Mouse (Mus musculus) ES-Bruce4 (cell line): ENCODE results near the gene Pglyrp1.

Source experiments
- CTCF ChIP-seq: IDR thresholded peaks from one replicate; pipeline ENCODE4 v1.8.1; 2011; ENCODE audit warnings: low read depth, low read length
- EP300 ChIP-seq: IDR thresholded peaks from 2 replicates; pipeline ENCODE4 v1.6.1; 2011; ENCODE audit warnings: low read depth, low read length; ENCODE audit not compliant: insufficient read depth
- POLR2A ChIP-seq: IDR thresholded peaks from one replicate; pipeline ENCODE4 v1.8.1; 2011; ENCODE audit warnings: low read length; ENCODE audit not compliant: insufficient read depth

GRCm38 (mm10) chr7:18924321-18924720 is 53.2 kb downstream of the Pglyrp1 start:
- no peak for TF ChIP-seq CTCF
- no peak for TF ChIP-seq EP300
- TF ChIP-seq POLR2A: no peak
